Mouse (Mus musculus) heart, embryonic 14.5 days (tissue): ENCODE data around the gene Plcxd1. TPM values are rescaled to one million over a fixed set of nuclear protein-coding genes. Genes with fewer than 3 reads are reported as not detected.

Experiments used
- ATAC-seq: fragments of 200-750 bp; cut with Nextera tagmentation; 2 replicates; pipeline ENCODE4 v1.8.0; 2017; ENCODE audit warnings: low read depth, moderate TSS enrichment; ENCODE audit not compliant: insufficient number of reproducible peaks, insufficient read depth, low FRiP score
- H3K27ac ChIP-seq, 2 experiments: fragments of 200-500 bp in 1 of 2; fragments of 300-500 bp in 1 of 2; sonication (generic) in 1 of 2; replicated peaks in 1 of 2; 2 replicates each; pipeline ENCODE4 v1.5.1; 2012 to 2014; ENCODE audit warnings: low read depth in 2 of 2, low read length in 2 of 2, control low read depth in 1 of 2, mild to moderate bottlenecking in 1 of 2, mixed read lengths in 1 of 2; ENCODE audit not compliant: control insufficient read depth in 1 of 2, insufficient read depth in 1 of 2
- H3K27me3 ChIP-seq: fragments of 300-500 bp; sonication (generic); 2 replicates; pipeline ENCODE4 v1.6.1; 2014; ENCODE audit warnings: mild to moderate bottlenecking, low read length, control low read depth; ENCODE audit not compliant: control insufficient read depth, insufficient read depth
- H3K36me3 ChIP-seq: fragments of 300-500 bp; sonication (generic); 2 replicates; pipeline ENCODE4 v1.6.1; 2014; ENCODE audit warnings: mild to moderate bottlenecking, control low read depth, low read length, mixed read lengths; ENCODE audit not compliant: control insufficient read depth, insufficient read depth
- H3K4me1 ChIP-seq, 2 experiments: fragments of 200-500 bp in 1 of 2; fragments of 300-500 bp in 1 of 2; sonication (generic) in 1 of 2; 2 replicates each; pipeline ENCODE4 v1.6.1; 2012 to 2014; ENCODE audit warnings: low read length in 2 of 2, control low read depth in 1 of 2, mixed read lengths in 1 of 2; ENCODE audit not compliant: control insufficient read depth in 2 of 2, insufficient read depth in 2 of 2
- H3K4me2 ChIP-seq: fragments of 300-500 bp; sonication (generic); 2 replicates; pipeline ENCODE4 v1.6.1; 2014; ENCODE audit warnings: mild to moderate bottlenecking, low read length
- H3K4me3 ChIP-seq, 2 experiments: fragments of 200-500 bp in 1 of 2; fragments of 300-500 bp in 1 of 2; sonication (generic) in 1 of 2; 2 replicates each; pipeline ENCODE4 v1.5.1; 2012 to 2014; ENCODE audit warnings: low read length in 2 of 2, mild to moderate bottlenecking in 2 of 2, control low read depth in 1 of 2, low read depth in 1 of 2, moderate library complexity in 1 of 2; ENCODE audit not compliant: control insufficient read depth in 1 of 2, insufficient read depth in 1 of 2
- H3K9ac ChIP-seq: fragments of 300-500 bp; sonication (generic); 2 replicates; pipeline ENCODE4 v1.6.1; 2014; ENCODE audit warnings: mild to moderate bottlenecking, low read length
- H3K9me3 ChIP-seq: fragments of 300-500 bp; sonication (generic); 2 replicates; pipeline ENCODE4 v1.6.1; 2016; ENCODE audit warnings: low read length, control low read depth; ENCODE audit not compliant: control insufficient read depth
- WGBS: fragments of 180-500 bp; shearing (Covaris S2); extraction: QIAGEN DNeasy Blood & Tissue Kit; methylation state at CpG from one replicate; pipeline ENCODE4 v1.1.7; 2014; 5-methylcytosine and 5-hydroxymethylcytosine counted together
- polyA plus RNA-seq: library from polyadenylated mRNA; unstranded; fragments of >200 nt; fragmentation: Nextera tagmentation; extraction: Ambion mirVana; gene quantifications from 2 replicates; pipeline ENCODE4 v1.2.1, GENCODE M21; 2014

Plcxd1 gene
- polyA plus RNA-seq, 1 experiment from 2014 or later = 0.30 TPM

GRCm38 (mm10) chr5:110102853-110103625, 3.3 kb downstream of the Plcxd1 start:
- peaks cover 40% of the 10 kb centered on the region for H3K36me3 ChIP-seq
- WGBS = 94% methylated on average over 19 of the region's 19 CpGs

GRCm38 (mm10) chr5:110103901-110104615, 4.3 kb downstream of the Plcxd1 start:
- Histone ChIP-seq H3K27ac (no peak overlapping the region), H3K27me3 (no peaks in the 10 kb centered on the region), H3K36me3 (peaks cover 40% of the 10 kb centered on the region), H3K4me2 (no peak overlapping the region), H3K4me1 (peaks cover 8 to 32% of the 10 kb centered on the region in 2 experiments), H3K9ac (no peak overlapping the region), H3K4me3 (no peak overlapping the region), H3K9me3 (no peaks in the 10 kb centered on the region)
- 94% methylated on average over 27 of the region's 27 CpGs for WGBS
- no peak for ATAC-seq

More at GRCm38 (mm10) chr5:110102853-110103625, 3.3 kb downstream of the Plcxd1 start:
- Histone ChIP-seq H3K9me3 (no peaks in the 10 kb centered on the region), H3K4me1 (peaks cover 8 to 32% of the 10 kb centered on the region in 2 experiments), H3K9ac (no peak overlapping the region), H3K4me2 (no peak overlapping the region), H3K27ac (no peak overlapping the region), H3K4me3 (no peak overlapping the region), H3K27me3 (no peaks in the 10 kb centered on the region)
- ATAC-seq = no peak

GRCm38 (mm10) chr5:110104616-110105380, 5.0 kb downstream of the Plcxd1 start:
- ATAC-seq = no peak
- Histone ChIP-seq H3K9me3 (no peaks in the 10 kb centered on the region), H3K27ac (no peak overlapping the region), H3K4me3 (no peak overlapping the region), H3K9ac (no peak overlapping the region), H3K4me2 (no peak overlapping the region), H3K4me1 (peaks cover 8 to 32% of the 10 kb centered on the region in 2 experiments), H3K27me3 (no peaks in the 10 kb centered on the region), H3K36me3 (peaks cover 40% of the 10 kb centered on the region)
- 93% methylated on average over 36 of the region's 36 CpGs for WGBS

- Histone ChIP-seq H3K4me2 (peak overlapping the region; percentile 88), H3K4me3 (peak overlapping the region; percentile 66), H3K27me3 (no peaks in the 10 kb centered on the region), H3K9ac (no peak overlapping the region; the same call in 1 of the 2 replicates), H3K4me1 (peaks cover 9 to 25% of the 10 kb centered on the region in 2 experiments), H3K27ac (no peak overlapping the region), H3K36me3 (peaks cover 40% of the 10 kb centered on the region), H3K9me3 (no peaks in the 10 kb centered on the region)
- no peak for ATAC-seq
- 95% methylated on average over 26 of the region's 26 CpGs for WGBS
These were observed 6.5 kb downstream of the Plcxd1 start for GRCm38 (mm10) chr5:110106140-110106871.

- Histone ChIP-seq H3K4me3 (peak overlapping the region; percentile 66), H3K27ac (peak overlapping the region; percentile 82 to 98), H3K9me3 (no peaks in the 10 kb centered on the region), H3K4me1 (peaks cover 2 to 18% of the 10 kb centered on the region in 2 experiments; a peak in 3 of 4 replicates), H3K27me3 (no peaks in the 10 kb centered on the region), H3K4me2 (peak overlapping the region; percentile 88), H3K9ac (peak overlapping the region; percentile 82), H3K36me3 (peaks cover 40% of the 10 kb centered on the region)
- 16% methylated on average over 40 of the region's 41 CpGs for WGBS
- peak; percentile 22; the same call in 1 of the 2 replicates for ATAC-seq
These were observed 7.3 kb downstream of the Plcxd1 start for GRCm38 (mm10) chr5:110106901-110107564.

- peak; percentile 86 for ATAC-seq
- Histone ChIP-seq H3K9me3 (no peaks in the 10 kb centered on the region), H3K36me3 (peaks cover 44% of the 10 kb centered on the region), H3K9ac (peak within 1 kb of the TSS; percentile 82), H3K27ac (peak within 1 kb of the TSS; percentile 82 to 98), H3K4me2 (peak within 1 kb of the TSS; percentile 88), H3K4me1 (peaks cover 2 to 14% of the 10 kb centered on the region in 2 experiments; a peak in 3 of 4 replicates), H3K4me3 (peak within 1 kb of the TSS; percentile 66), H3K27me3 (no peaks in the 10 kb centered on the region)
- WGBS = under 1% methylated on average over 69 of the region's 71 CpGs
These were observed 8.0 kb downstream of the Plcxd1 start, which contains the start of gene Gtpbp6 for GRCm38 (mm10) chr5:110107581-110108304. TSS of gene Gtpbp6 (minus strand) at chr5:110108197.
